Mouse (Mus musculus): ENCODE measurements at regions not wholly inside any gene's neighbourhood (a gene's known extent, or its start where the extent isn't known, plus 50 kb on each side); places are given as distances from the start of the nearest gene placed in this dataset.
A peak's percentile ranks its signal among the peaks of the same experiment; 100 is the strongest.

- no peaks in the 10 kb centered on the region for H3K9me3 ChIP-seq (replicated peaks; ENCODE audit: control insufficient read depth, low read length)
- H3K36me3 ChIP-seq (ENCODE audit: control insufficient read depth, insufficient read depth): no peaks in the 10 kb centered on the region
- WGBS (ENCODE audit: insufficient replicate concordance): 15% methylated on average over 5 of the region's 5 CpGs
- H3K27me3 ChIP-seq (ENCODE audit: control insufficient read depth, insufficient read depth, low read depth, low read length): no peaks in the 10 kb centered on the region
- H3K4me2 ChIP-seq (ENCODE audit: low read depth, low read length): peak overlapping the region; percentile 42
- peak; percentile 37 for ATAC-seq (ENCODE audit: low read depth)
- H3K4me1 ChIP-seq (ENCODE audit: control insufficient read depth, low read depth, low read length): peaks cover 56% of the 10 kb centered on the region
- peak overlapping the region; percentile 50 for H3K9ac ChIP-seq (ENCODE audit: low read depth, low read length)
- no peak overlapping the region for H3K4me3 ChIP-seq (ENCODE audit: low read depth, low read length)
- H3K27ac ChIP-seq (ENCODE audit: low read length): peak overlapping the region; percentile 91
These were observed 60.8 kb upstream of the Eed start for GRCm38 (mm10) chr7:90041565-90042024.

GRCm38 (mm10) chr7:90042364-90042763 lies 61.6 kb upstream of the Eed start:
- Histone ChIP-seq H3K27ac (ENCODE audit: low read length) (peak overlapping the region; percentile 91), H3K27me3 (ENCODE audit: control insufficient read depth, insufficient read depth, low read depth, low read length) (no peaks in the 10 kb centered on the region), H3K9ac (ENCODE audit: low read depth, low read length) (peak overlapping the region; percentile 50), H3K4me1 (ENCODE audit: control insufficient read depth, low read depth, low read length) (peaks cover 61% of the 10 kb centered on the region), H3K36me3 (ENCODE audit: control insufficient read depth, insufficient read depth) (no peaks in the 10 kb centered on the region), H3K9me3 (replicated peaks; ENCODE audit: control insufficient read depth, low read length) (no peaks in the 10 kb centered on the region), H3K4me3 (ENCODE audit: low read depth, low read length) (peak overlapping the region; percentile 18; the same call in 1 of the 2 replicates), H3K4me2 (ENCODE audit: low read depth, low read length) (peak overlapping the region; percentile 42)
- 24% methylated on average over 7 of the region's 7 CpGs for WGBS (ENCODE audit: insufficient replicate concordance)
- ATAC-seq (ENCODE audit: low read depth): peak; percentile 81

DNA sequence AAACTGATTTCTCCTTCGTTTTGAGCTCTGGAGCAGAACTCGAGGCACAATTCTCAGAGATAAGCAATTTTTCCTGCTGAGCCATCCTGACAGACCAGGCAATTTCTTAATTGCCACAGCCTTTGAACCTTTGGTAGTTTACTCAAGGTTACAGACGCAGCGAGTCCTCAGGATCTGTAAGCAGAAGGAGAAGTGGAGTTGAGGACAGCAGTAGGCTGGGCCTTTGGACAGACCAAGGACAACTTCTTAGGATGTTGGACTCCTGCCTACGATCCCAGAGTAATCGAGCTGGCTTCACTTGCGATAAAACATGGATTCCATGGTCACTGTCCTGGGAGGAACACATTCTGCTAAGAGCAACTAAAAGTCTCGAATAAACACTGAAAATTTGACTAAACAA lies 62.7 kb upstream of the Eed start:
- H3K9ac ChIP-seq (ENCODE audit: low read depth, low read length): no peak overlapping the region
- H3K4me1 ChIP-seq (ENCODE audit: control insufficient read depth, low read depth, low read length): peaks cover 73% of the 10 kb centered on the region
- no peak for ATAC-seq (ENCODE audit: low read depth)
- no peaks in the 10 kb centered on the region for H3K27me3 ChIP-seq (ENCODE audit: control insufficient read depth, insufficient read depth, low read depth, low read length)
- H3K27ac ChIP-seq (ENCODE audit: low read length): peak overlapping the region; percentile 91
- H3K4me2 ChIP-seq (ENCODE audit: low read depth, low read length): peak overlapping the region; percentile 42; the same call in 1 of the 2 replicates
- WGBS (ENCODE audit: insufficient replicate concordance): 76% methylated on average over 8 of the region's 8 CpGs
- H3K4me3 ChIP-seq (ENCODE audit: low read depth, low read length): no peak overlapping the region
- H3K9me3 ChIP-seq (replicated peaks; ENCODE audit: control insufficient read depth, low read length): no peaks in the 10 kb centered on the region
- H3K36me3 ChIP-seq (ENCODE audit: control insufficient read depth, insufficient read depth): no peaks in the 10 kb centered on the region

GRCm38 (mm10) chr7:90044100-90044698 lies 63.4 kb upstream of the Eed start:
- WGBS (ENCODE audit: insufficient replicate concordance): 91% methylated on average over 4 of the region's 4 CpGs
- Histone ChIP-seq H3K27ac (ENCODE audit: low read length) (peak overlapping the region; percentile 54; the same call in 1 of the 2 replicates), H3K9me3 (replicated peaks; ENCODE audit: control insufficient read depth, low read length) (no peaks in the 10 kb centered on the region), H3K36me3 (ENCODE audit: control insufficient read depth, insufficient read depth) (no peaks in the 10 kb centered on the region), H3K4me3 (ENCODE audit: low read depth, low read length) (no peak overlapping the region; the same call in 1 of the 2 replicates), H3K4me2 (ENCODE audit: low read depth, low read length) (peak overlapping the region; percentile 60), H3K9ac (ENCODE audit: low read depth, low read length) (no peak overlapping the region), H3K27me3 (ENCODE audit: control insufficient read depth, insufficient read depth, low read depth, low read length) (no peaks in the 10 kb centered on the region), H3K4me1 (ENCODE audit: control insufficient read depth, low read depth, low read length) (peaks cover 78% of the 10 kb centered on the region)
- ATAC-seq (ENCODE audit: low read depth): no peak

DNA sequence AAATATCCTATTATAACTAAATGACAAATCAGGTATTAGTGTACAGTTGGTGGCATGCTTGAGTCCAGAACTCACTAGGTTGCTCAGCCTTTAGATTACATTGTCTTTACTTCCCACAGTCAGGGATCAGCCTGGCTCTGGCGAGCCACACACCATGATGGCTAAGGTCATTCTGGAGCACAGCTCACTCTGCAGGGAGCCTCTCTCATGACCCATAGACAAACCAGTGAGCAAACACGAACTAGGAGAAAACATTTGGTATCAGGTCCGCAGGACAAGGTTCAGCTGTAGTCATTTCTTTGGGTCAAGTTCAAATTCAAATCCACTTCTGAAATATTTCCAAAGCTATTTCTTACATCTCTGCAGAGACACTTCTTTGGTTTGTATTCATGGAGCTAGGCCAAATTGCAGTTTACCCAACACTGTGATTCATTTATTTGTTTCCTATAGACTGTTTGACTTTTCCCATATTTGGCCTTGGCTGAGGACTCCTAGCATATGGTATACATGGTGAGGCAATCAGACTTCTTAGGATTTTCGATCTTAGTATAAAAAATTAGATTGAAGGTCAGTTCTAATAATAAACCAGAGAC lies 64.5 kb upstream of the Eed start:
- peak overlapping the region; percentile 54 for H3K27ac ChIP-seq (ENCODE audit: low read length)
- WGBS (ENCODE audit: insufficient replicate concordance): 63% methylated on average over 4 of the region's 4 CpGs

GRCm38 (mm10) chr7:90046228-90046627 lies 65.4 kb upstream of the Eed start:
- peak overlapping the region; percentile 40 for H3K9ac ChIP-seq (ENCODE audit: low read depth, low read length)
- no peaks in the 10 kb centered on the region for H3K36me3 ChIP-seq (ENCODE audit: control insufficient read depth, insufficient read depth)
- peak overlapping the region; percentile 60 for H3K4me2 ChIP-seq (ENCODE audit: low read depth, low read length)
- no peaks in the 10 kb centered on the region for H3K27me3 ChIP-seq (ENCODE audit: control insufficient read depth, insufficient read depth, low read depth, low read length)
- WGBS (ENCODE audit: insufficient replicate concordance): 42% methylated on average over 3 of the region's 3 CpGs
- H3K4me1 ChIP-seq (ENCODE audit: control insufficient read depth, low read depth, low read length): peaks cover 79% of the 10 kb centered on the region
- peak; percentile 17; the same call in 1 of the 2 replicates for ATAC-seq (ENCODE audit: low read depth)
- H3K9me3 ChIP-seq (replicated peaks; ENCODE audit: control insufficient read depth, low read length): no peaks in the 10 kb centered on the region
- peak overlapping the region; percentile 43 for H3K4me3 ChIP-seq (ENCODE audit: low read depth, low read length)
- peak overlapping the region; percentile 88 for H3K27ac ChIP-seq (ENCODE audit: low read length)

More for the DNA sequence above, 64.5 kb upstream of the Eed start:
- ATAC-seq (ENCODE audit: low read depth): no peak
- Histone ChIP-seq H3K27me3 (ENCODE audit: control insufficient read depth, insufficient read depth, low read depth, low read length) (no peaks in the 10 kb centered on the region), H3K4me1 (ENCODE audit: control insufficient read depth, low read depth, low read length) (peaks cover 88% of the 10 kb centered on the region), H3K4me2 (ENCODE audit: low read depth, low read length) (peak overlapping the region; percentile 60), H3K4me3 (ENCODE audit: low read depth, low read length) (peak overlapping the region; percentile 43), H3K9me3 (replicated peaks; ENCODE audit: control insufficient read depth, low read length) (no peaks in the 10 kb centered on the region), H3K9ac (ENCODE audit: low read depth, low read length) (peak overlapping the region; percentile 46; the same call in 1 of the 2 replicates), H3K36me3 (ENCODE audit: control insufficient read depth, insufficient read depth) (no peaks in the 10 kb centered on the region)

DNA sequence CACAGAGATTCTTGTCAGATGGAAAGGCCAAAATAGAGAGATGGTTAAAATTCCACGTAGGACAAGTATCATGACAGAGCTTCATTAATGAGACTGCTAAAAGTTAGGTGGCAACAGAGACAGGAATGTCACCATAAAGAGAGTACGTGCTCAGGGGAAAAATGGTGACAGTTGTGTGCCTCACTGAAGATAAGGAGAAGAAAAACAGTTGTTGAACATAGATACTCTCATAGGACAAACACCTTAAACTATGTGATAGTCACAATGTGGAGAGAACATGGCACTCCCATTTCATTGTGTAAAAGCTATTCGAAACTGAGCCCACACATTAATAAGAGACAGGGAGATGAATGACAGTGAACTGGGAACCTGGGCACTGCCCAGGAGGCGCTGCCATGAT lies 66.1 kb upstream of the Eed start:
- WGBS (ENCODE audit: insufficient replicate concordance): 41% methylated on average over 4 of the region's 4 CpGs
- ATAC-seq (ENCODE audit: low read depth): peak; percentile 58
- Histone ChIP-seq H3K9me3 (replicated peaks; ENCODE audit: control insufficient read depth, low read length) (no peaks in the 10 kb centered on the region), H3K27me3 (ENCODE audit: control insufficient read depth, insufficient read depth, low read depth, low read length) (no peaks in the 10 kb centered on the region), H3K36me3 (ENCODE audit: control insufficient read depth, insufficient read depth) (no peaks in the 10 kb centered on the region), H3K4me1 (ENCODE audit: control insufficient read depth, low read depth, low read length) (peaks cover 72% of the 10 kb centered on the region), H3K9ac (ENCODE audit: low read depth, low read length) (peak overlapping the region; percentile 40), H3K4me3 (ENCODE audit: low read depth, low read length) (no peak overlapping the region), H3K4me2 (ENCODE audit: low read depth, low read length) (peak overlapping the region; percentile 60), H3K27ac (ENCODE audit: low read length) (peak overlapping the region; percentile 88)

GRCm38 (mm10) chr7:90048401-90049307 lies 67.9 kb upstream of the Eed start:
- Histone ChIP-seq H3K9me3 (replicated peaks; ENCODE audit: control insufficient read depth, low read length) (no peaks in the 10 kb centered on the region), H3K27ac (ENCODE audit: low read length) (peak overlapping the region; percentile 88), H3K4me3 (ENCODE audit: low read depth, low read length) (no peak overlapping the region), H3K36me3 (ENCODE audit: control insufficient read depth, insufficient read depth) (no peaks in the 10 kb centered on the region), H3K4me2 (ENCODE audit: low read depth, low read length) (peak overlapping the region; percentile 14; the same call in 1 of the 2 replicates), H3K9ac (ENCODE audit: low read depth, low read length) (0 out of 2 replicates have a peak overlapping the region, but pooled peaks have one; percentile 7), H3K4me1 (ENCODE audit: control insufficient read depth, low read depth, low read length) (peaks cover 57% of the 10 kb centered on the region), H3K27me3 (ENCODE audit: control insufficient read depth, insufficient read depth, low read depth, low read length) (no peaks in the 10 kb centered on the region)
- ATAC-seq (ENCODE audit: low read depth): no peak
- WGBS (ENCODE audit: insufficient replicate concordance): 50% methylated on average over 10 of the region's 10 CpGs
